Mouse (Mus musculus): ENCODE data around the gene Pdgfb. TPM values are rescaled to one million over a fixed set of nuclear protein-coding genes. Genes with fewer than 3 reads are reported as not detected.

Pdgfb gene
- total and polyA plus RNA-seq, 2 experiments from 2014 or later = 9.5 to 31.0 TPM

DNA sequence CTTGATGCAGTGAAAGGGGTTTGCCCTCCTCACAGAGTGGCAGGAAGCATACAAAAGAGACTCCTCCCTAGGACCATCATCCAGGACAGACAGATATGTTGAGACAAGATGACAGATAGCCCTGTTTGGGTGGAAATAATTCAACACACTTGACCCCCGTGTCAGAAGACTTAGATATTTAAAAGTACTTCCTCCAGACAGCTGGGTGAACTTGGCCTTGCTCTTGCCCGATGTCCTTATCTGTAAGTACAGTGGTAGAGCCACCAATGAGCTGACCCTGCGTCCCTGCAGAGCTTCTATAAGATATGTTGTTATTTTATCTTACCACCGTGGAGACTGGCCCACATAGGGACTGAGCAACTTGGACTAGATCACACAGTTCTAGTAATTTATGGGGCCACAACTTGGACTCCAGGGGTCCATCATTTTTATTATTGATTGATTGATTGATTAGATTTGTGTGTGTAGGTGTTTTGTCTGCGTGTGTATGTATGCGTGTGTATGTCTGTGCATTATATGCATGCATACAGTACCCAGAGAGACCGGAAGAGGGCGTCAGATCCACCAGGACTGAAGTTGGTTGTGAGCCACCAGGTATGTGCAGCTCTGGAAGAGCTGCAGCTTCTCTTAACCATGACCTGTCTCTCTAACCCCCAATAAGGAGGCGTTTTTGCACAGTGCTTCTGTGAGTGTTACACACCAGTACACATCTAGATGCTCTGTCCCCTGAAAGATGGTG, 2.0 kb upstream of the Pdgfb start:
- Histone ChIP-seq H3K9me3 (ENCODE audit: low read length) (no peaks in the 10 kb centered on the region), H3K4me1 (ENCODE audit: insufficient read depth, low read length) (peaks cover 12% of the 10 kb centered on the region; the same call in 1 of the 2 replicates), H3K36me3 (ENCODE audit: insufficient read depth, low read length) (no peaks in the 10 kb centered on the region), H3K27me3 (ENCODE audit: insufficient read depth, low read length) (peaks cover 6% of the 10 kb centered on the region; the same call in 1 of the 2 replicates), H3K4me2 (ENCODE audit: low read depth, low read length) (no peak overlapping the region), H3K27ac (no peak overlapping the region), H3K9ac (replicated peaks; ENCODE audit: low read length) (no peak overlapping the region), H3K4me3 (ENCODE audit: low read length) (no peak overlapping the region)
- TF ChIP-seq CTCF (IDR thresholded peaks at IDR 0.05; ENCODE audit: low read depth) = no peak
- 90% methylated on average over 9 of the region's 9 CpGs for WGBS
- DNase-seq (ENCODE audit: low spot score) = no peak
- ATAC-seq = no peak

DNA sequence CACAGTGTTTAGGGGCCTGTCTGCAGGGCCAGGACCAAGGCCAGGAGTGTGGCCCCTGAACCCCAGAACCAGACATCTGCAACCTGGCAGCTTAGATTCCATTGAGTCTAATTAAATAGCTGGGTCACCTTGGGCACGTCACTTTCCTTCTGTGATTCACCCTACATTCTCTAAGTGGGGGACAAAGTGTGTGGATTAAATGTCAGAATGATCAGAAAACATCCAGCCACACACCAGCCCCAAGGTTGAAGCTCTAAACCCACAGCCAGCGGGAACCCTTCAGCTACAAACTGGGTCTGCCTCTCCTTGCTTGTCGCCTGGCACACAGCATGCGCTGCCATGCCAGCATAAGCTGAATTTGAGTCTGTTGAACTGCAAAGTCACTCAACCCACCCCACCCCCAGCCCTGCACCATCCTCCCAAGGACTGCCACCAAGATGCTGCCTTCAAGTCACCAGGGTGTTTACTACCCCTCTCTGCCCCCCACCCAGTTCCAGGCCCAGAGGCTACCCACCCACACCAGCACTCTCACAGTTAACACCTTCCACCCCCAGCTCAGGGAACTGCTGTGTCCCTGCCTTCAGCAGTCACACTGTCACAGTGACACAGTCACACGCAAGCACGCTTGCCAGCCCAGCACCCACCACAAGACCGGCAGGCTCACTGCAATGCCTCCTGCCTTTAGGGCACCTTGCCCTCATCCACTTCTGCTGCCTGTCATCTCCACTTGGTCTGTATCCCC, 605 bp upstream of the Pdgfb start:
- H3K4me1 ChIP-seq (ENCODE audit: insufficient read depth, low read length) = peaks cover 12% of the 10 kb centered on the region; the same call in 1 of the 2 replicates
- H3K9ac ChIP-seq (replicated peaks; ENCODE audit: low read length) = peak overlapping the region; percentile 90; the same call in 1 of the 2 replicates
- H3K27me3 ChIP-seq (ENCODE audit: insufficient read depth, low read length) = peaks cover 6% of the 10 kb centered on the region; the same call in 1 of the 2 replicates
- peak overlapping the region; percentile 73 for H3K4me3 ChIP-seq (ENCODE audit: low read length)
- H3K9me3 ChIP-seq (ENCODE audit: low read length) = no peaks in the 10 kb centered on the region
- ATAC-seq (no peak), DNase-seq (ENCODE audit: low spot score) (no peak)
- WGBS = 58% methylated on average over 7 of the region's 7 CpGs
- peak overlapping the region; percentile 83 for H3K4me2 ChIP-seq (ENCODE audit: low read depth, low read length)
- H3K36me3 ChIP-seq (ENCODE audit: insufficient read depth, low read length) = no peaks in the 10 kb centered on the region
- no peak for TF ChIP-seq CTCF (IDR thresholded peaks at IDR 0.05; ENCODE audit: low read depth)
- H3K27ac ChIP-seq = peak overlapping the region; percentile 94; the same call in 1 of the 2 replicates

DNA sequence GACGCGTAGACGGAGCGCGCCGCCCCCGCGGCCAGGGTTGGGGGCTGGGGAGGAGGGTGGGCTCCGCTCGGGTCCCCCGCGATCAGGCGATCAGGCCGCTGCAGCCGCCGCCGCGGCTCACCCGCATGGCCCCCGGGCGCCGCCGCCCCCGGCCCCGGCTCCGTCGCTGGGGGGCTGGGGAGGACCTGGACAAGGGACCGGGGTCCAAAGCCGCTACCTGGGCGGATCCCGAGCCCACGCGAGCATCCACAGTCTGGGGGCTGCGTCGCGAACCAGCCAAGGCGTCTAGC, 801 bp downstream of the Pdgfb start:
- DNase-seq (ENCODE audit: low spot score) (no peak), ATAC-seq (no peak)
- Histone ChIP-seq H3K9ac (replicated peaks; ENCODE audit: low read length) (peak overlapping the region; percentile 90), H3K9me3 (ENCODE audit: low read length) (no peaks in the 10 kb centered on the region), H3K36me3 (ENCODE audit: insufficient read depth, low read length) (no peaks in the 10 kb centered on the region), H3K27ac (peak overlapping the region; percentile 94), H3K27me3 (ENCODE audit: insufficient read depth, low read length) (peaks cover 6% of the 10 kb centered on the region; the same call in 1 of the 2 replicates), H3K4me2 (ENCODE audit: low read depth, low read length) (peak overlapping the region; percentile 83), H3K4me3 (ENCODE audit: low read length) (peak overlapping the region; percentile 73), H3K4me1 (ENCODE audit: insufficient read depth, low read length) (peaks cover 12% of the 10 kb centered on the region; the same call in 1 of the 2 replicates)
- TF ChIP-seq CTCF (IDR thresholded peaks at IDR 0.05; ENCODE audit: low read depth) = no peak
- WGBS = under 1% methylated on average over 27 of the region's 37 CpGs

DNA sequence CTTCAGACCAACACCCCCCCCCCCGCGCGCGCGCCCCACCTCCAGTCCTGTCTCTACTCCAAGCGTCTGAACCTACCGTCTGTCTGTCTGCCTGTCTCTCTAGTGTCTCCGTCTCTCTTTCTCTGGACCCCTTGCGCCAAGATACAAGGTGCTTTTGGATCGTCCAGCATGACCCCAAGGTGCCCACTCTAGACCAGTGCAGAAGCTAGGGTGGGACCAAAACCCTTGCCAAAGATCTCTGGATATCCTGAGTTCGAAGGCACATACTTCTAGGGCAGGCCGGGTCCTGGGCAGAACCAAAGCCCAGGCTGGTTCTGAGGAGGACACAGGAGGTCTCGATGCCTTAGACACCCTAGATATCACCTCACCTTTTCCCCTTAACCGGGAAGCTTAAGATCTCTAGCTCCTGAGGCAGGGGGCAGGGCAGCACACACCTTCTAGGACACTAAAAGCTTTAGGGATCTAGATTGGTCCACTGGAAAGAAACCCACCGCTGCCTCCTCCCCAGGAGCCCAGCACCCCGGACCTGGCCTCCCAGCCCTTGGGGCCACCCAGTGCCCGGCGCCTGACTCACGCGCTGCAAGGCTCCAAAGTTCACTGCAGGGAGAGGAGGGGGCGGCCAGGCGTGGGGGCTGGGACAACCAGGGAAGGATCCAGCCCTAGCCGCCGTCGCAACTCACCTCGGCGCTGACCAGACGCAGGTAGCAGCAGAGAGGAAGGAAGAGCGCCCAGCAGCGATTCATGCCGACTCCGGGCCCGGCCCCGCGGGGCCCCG, 1.3 kb downstream of the Pdgfb start:
- 2% methylated on average over 31 of the region's 36 CpGs for WGBS
- no peaks in the 10 kb centered on the region for H3K9me3 ChIP-seq (ENCODE audit: low read length)
- ATAC-seq = no peak
- peak; percentile 38 for DNase-seq (ENCODE audit: low spot score)
- peak overlapping the region; percentile 94 for H3K27ac ChIP-seq
- TF ChIP-seq CTCF (IDR thresholded peaks at IDR 0.05; ENCODE audit: low read depth) = no peak
- no peaks in the 10 kb centered on the region for H3K36me3 ChIP-seq (ENCODE audit: insufficient read depth, low read length)
- peak overlapping the region; percentile 73 for H3K4me3 ChIP-seq (ENCODE audit: low read length)
- H3K4me1 ChIP-seq (ENCODE audit: insufficient read depth, low read length) = peaks cover 12% of the 10 kb centered on the region; the same call in 1 of the 2 replicates
- H3K4me2 ChIP-seq (ENCODE audit: low read depth, low read length) = peak overlapping the region; percentile 83
- H3K27me3 ChIP-seq (ENCODE audit: insufficient read depth, low read length) = peaks cover 6% of the 10 kb centered on the region; the same call in 1 of the 2 replicates
- H3K9ac ChIP-seq (replicated peaks; ENCODE audit: low read length) = peak overlapping the region; percentile 90

DNA sequence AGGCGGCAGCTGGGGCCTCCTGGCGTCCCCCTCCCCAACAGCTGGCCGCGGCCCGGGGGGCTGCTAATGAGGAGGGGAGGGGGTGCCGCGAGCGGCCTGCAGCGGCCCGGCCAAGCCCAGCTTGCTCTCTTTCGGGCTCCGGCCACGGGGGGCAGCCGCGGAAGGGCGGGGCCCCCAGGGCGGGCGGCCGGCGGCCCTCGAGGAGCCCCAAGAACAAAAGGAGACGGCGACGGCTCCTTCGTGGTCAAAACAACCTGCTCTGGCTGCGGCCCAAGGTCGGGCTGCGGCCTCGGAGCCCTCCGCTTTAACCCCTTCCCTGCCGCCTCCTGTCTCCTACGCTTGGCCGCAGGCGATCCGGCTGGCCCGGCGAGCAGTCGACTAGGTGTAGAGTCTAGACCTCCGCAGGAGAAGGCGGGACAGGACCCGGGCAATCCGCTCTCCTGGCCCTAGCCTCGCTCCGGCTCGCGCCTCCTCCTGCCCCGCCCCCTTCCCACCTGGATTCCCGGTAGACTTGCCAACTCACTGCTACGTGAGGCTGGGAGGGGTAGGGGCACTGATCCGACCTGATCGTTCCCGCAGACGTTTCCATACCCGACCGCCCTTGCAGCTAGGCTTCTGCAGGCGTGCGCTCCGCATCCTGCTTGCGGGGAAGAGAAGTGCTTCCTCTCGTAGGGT, 2.1 kb downstream of the Pdgfb start:
- H3K36me3 ChIP-seq (ENCODE audit: insufficient read depth, low read length) = no peaks in the 10 kb centered on the region
- H3K27me3 ChIP-seq (ENCODE audit: insufficient read depth, low read length) = peaks cover 6% of the 10 kb centered on the region; the same call in 1 of the 2 replicates
- H3K4me1 ChIP-seq (ENCODE audit: insufficient read depth, low read length) = peaks cover 12% of the 10 kb centered on the region; the same call in 1 of the 2 replicates
- peak overlapping the region; percentile 83 for H3K4me2 ChIP-seq (ENCODE audit: low read depth, low read length)
- no peaks in the 10 kb centered on the region for H3K9me3 ChIP-seq (ENCODE audit: low read length)
- H3K9ac ChIP-seq (replicated peaks; ENCODE audit: low read length) = peak overlapping the region; percentile 90
- H3K27ac ChIP-seq = peak overlapping the region; percentile 94
- peak; percentile 54 for ATAC-seq
- no peak for TF ChIP-seq CTCF (IDR thresholded peaks at IDR 0.05; ENCODE audit: low read depth)
- DNase-seq (ENCODE audit: low spot score) = peak; percentile 82
- WGBS = under 1% methylated on average over 53 of the region's 60 CpGs
- peak overlapping the region; percentile 73 for H3K4me3 ChIP-seq (ENCODE audit: low read length)
